Mouse (Mus musculus) olfactory bulb, adult 2 months (tissue): ENCODE results near the gene Arel1. TPM values are rescaled to one million over a fixed set of nuclear protein-coding genes. Genes with fewer than 3 reads are reported as not detected.
A peak's percentile ranks its signal among the peaks of the same experiment; 100 is the strongest.

Source experiments
- H3K27ac ChIP-seq: fragments of 200-500 bp; 2 replicates; pipeline ENCODE4 v1.5.1; 2012; ENCODE audit warnings: low read depth, low read length; ENCODE audit not compliant: insufficient read depth
- H3K4me1 ChIP-seq: fragments of 200-500 bp; 2 replicates; pipeline ENCODE4 v1.6.1; 2012; ENCODE audit warnings: low read length; ENCODE audit not compliant: control insufficient read depth, insufficient read depth
- H3K4me3 ChIP-seq: fragments of 200-500 bp; 2 replicates; pipeline ENCODE4 v1.5.1; 2012; ENCODE audit warnings: mild to moderate bottlenecking, low read depth, low read length, moderate library complexity; ENCODE audit not compliant: insufficient read depth
- CTCF ChIP-seq: fragments of 200-500 bp; IDR thresholded peaks from 2 replicates; pipeline ENCODE4 v1.5.1; 2012; ENCODE audit warnings: low read depth, mild to moderate bottlenecking, low read length, moderate library complexity; ENCODE audit not compliant: insufficient read depth
- POLR2A ChIP-seq: fragments of 200-500 bp; IDR thresholded peaks from 2 replicates; pipeline ENCODE4 v1.6.1; 2012; ENCODE audit warnings: mild to moderate bottlenecking, low read depth, low read length, moderate library complexity; ENCODE audit not compliant: insufficient read depth
- WGBS: fragments of 180-500 bp; shearing (Covaris S2); methylation state at CpG from one replicate; pipeline ENCODE4 v1.1.7; 2018; 5-methylcytosine and 5-hydroxymethylcytosine counted together
- polyA plus RNA-seq: library from polyadenylated mRNA; stranded (reverse); fragments of >200 nt; gene quantifications from 2 replicates; pipeline ENCODE4 v1.2.4, GENCODE M21; 2012; ENCODE audit warnings: low replicate concordance; ENCODE audit not compliant: missing spikeins, insufficient read depth, insufficient read length

Arel1 gene
- polyA plus RNA-seq, 1 experiment, result not detected

DNA sequence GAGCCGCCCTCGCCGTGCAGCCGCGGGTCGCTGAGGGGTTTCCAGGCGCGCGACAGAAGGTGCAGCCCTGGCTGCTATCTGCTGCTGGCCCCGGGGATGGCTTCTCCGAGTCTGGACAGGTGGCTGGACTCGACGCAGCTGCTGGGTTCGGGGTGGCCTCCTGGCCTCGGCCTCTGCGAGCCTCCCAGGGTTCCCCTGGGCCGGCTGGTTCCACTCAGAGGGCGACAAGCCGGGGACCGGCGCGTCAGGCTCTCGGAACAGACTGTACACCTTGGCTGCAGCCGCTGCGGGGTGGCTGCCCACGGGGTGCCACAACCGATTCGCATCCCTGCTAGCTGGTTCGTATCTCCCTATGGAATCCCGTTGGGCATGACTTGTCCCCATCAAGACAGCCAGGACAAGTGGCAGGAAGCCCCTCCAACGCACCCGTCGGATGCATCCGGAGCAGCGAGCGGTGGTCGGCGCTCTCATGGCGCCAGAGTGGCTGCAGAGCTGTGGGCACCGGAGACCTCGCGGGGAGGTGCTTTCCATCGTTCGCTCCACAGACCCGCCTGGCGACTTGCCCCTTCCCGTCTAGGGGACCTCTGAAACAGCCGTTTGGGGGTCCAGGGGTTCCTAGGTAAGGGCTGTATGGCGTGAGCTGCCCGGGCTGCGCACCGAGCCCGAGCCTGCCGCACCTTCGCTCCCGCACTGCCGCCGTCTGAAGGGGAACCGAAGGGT is 94.8 kb downstream of the Arel1 start:
- Histone ChIP-seq H3K4me3 (peak overlapping the region; percentile 38), H3K27ac (no peak overlapping the region), H3K4me1 (peaks cover 15% of the 10 kb centered on the region)
- TF ChIP-seq CTCF (no peak), POLR2A (no peak)
- 2% methylated on average over 59 of the region's 59 CpGs for WGBS

DNA sequence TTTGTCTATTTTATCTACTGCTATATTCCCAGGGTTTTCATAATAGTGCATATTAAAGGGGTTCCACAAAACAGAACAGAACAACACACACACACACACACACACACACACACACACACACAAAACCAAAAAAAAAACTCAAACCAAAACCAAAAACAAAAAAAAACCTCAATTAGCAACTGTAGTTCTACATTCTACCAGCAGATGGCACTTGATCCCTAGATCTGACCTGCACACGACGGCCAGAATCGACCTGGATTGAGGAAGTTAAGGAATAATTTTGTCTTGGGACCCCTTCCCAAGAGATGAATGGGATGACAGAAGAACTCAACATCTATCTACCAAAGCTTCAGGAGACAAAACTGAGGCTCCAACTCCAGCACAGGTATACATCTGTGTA is 97.3 kb downstream of the Arel1 start:
- TF ChIP-seq POLR2A (no peak), CTCF (no peak)
- 0% methylated on average over 3 of the region's 3 CpGs for WGBS
- Histone ChIP-seq H3K4me1 (peaks cover 7% of the 10 kb centered on the region), H3K27ac (no peak overlapping the region), H3K4me3 (no peak overlapping the region)

DNA sequence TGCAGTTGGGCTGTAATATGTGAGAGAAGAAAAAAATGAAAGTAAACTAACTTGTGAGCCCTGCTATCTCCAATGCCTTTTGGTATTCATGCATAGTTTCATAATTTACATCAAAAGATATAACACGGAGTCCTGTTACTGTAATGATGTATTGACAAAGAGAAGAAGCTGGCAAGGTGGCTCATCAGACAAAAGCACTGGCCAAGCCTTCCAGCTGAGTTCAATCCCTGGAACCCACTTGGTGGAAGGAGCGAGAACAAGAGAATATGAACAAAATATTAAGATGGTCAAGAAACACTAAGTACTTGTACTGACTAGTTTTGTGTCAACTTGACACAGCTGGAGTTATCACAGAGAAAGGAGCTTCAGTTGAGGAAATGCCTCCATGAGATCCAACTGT is 98.4 kb downstream of the Arel1 start:
- WGBS, result 69% methylated on average over 2 of the region's 2 CpGs
- Histone ChIP-seq H3K4me1 (peaks cover 7% of the 10 kb centered on the region), H3K4me3 (no peak overlapping the region), H3K27ac (no peak overlapping the region)
- no peak for TF ChIP-seq CTCF
- no peak for TF ChIP-seq POLR2A

Other genes starting within 250 kb of the Arel1 start
- not detected in 2 replicates for gene Npc2, start 197.7 kb downstream of the Arel1 start, polyA plus RNA-seq
- gene Isca2, start 197.6 kb downstream of the Arel1 start, polyA plus RNA-seq, result not detected in 2 replicates
- not detected in 2 replicates for gene Ltbp2, start 94.4 kb downstream of the Arel1 start, polyA plus RNA-seq
- not detected in 2 replicates for gene Fcf1, start within 50 bp of the Arel1 start, polyA plus RNA-seq
- 139 and 435 TPM in 2 replicates for gene Ylpm1, start 25.4 kb upstream of the Arel1 start, polyA plus RNA-seq
- not detected in 2 replicates for gene Prox2, start 139.9 kb upstream of the Arel1 start, polyA plus RNA-seq
- gene Dlst, start 139.9 kb upstream of the Arel1 start, polyA plus RNA-seq, result not detected in 2 replicates
- gene Rps6kl1, start 180.4 kb upstream of the Arel1 start, polyA plus RNA-seq, result not detected in 2 replicates
- gene Pgf, start 206.9 kb upstream of the Arel1 start, polyA plus RNA-seq, result not detected in 2 replicates
- not detected in 2 replicates for gene Eif2b2, start 248.6 kb upstream of the Arel1 start, polyA plus RNA-seq